ENCODE assay signal across 10 mouse cellular contexts in genomic region chr4:29118679-29119479, GRCm38 (mm10).
DNase-seq lines count a peak whose midpoint lies in the region; ATAC-seq lines count a peak whose summit lies in the region.
"Had no signal": no experiment of that assay in that cellular context is flagged by ENCODE, and none has a peak within 500 bp of the region (broad histone marks: within the 10 kb centered on the region; RNA-seq: fewer than 3 reads in every experiment).

No protein-coding gene starts in this region.

- H3K9ac ChIP-seq in heart, embryonic 13.5 days: no peak overlapping the region
- no peak overlapping the region for H3K9ac ChIP-seq in heart, embryonic 11.5 days (ENCODE audit: low read depth, low read length)
- no peak overlapping the region for H3K9ac ChIP-seq in lung, embryonic 15.5 days
- H3K9ac ChIP-seq in intestine, embryonic 15.5 days: no peak overlapping the region

- H3K4me2 ChIP-seq in heart, embryonic 13.5 days: 0 out of 2 replicates have a peak overlapping the region, but pooled peaks have one; percentile 16
- no peak overlapping the region for H3K4me2 ChIP-seq in heart, embryonic 11.5 days
- H3K4me2 ChIP-seq in lung, embryonic 15.5 days: 0 out of 2 replicates have a peak overlapping the region, but pooled peaks have one; percentile 8
- H3K4me2 ChIP-seq in intestine, embryonic 15.5 days (replicated peaks): no peak overlapping the region
- H3K4me2 ChIP-seq: liver, embryonic 11.5 days had no signal

- DNase-seq in lung, postnatal 4 days: no peak
- DNase-seq in adipocyte (ENCODE audit: low spot score): peak; percentile 12
- no peak for DNase-seq in T-cell, adult 2 months (ENCODE audit: low spot score)
- DNase-seq in spleen, postnatal 14 days (ENCODE audit: low spot score in 2 of 2): no peak

- H3K4me1 ChIP-seq in heart, embryonic 13.5 days: peaks cover 25% of the 10 kb centered on the region
- peaks cover 9% of the 10 kb centered on the region; the same call in 1 of the 2 replicates for H3K4me1 ChIP-seq in heart, embryonic 11.5 days (ENCODE audit: control insufficient read depth, insufficient read depth, low read length)
- peaks cover 13% of the 10 kb centered on the region for H3K4me1 ChIP-seq in lung, embryonic 15.5 days
- no peaks in the 10 kb centered on the region for H3K4me1 ChIP-seq in intestine, embryonic 15.5 days (replicated peaks)

- peak overlapping the region; percentile 76 for H3K27ac ChIP-seq in heart, embryonic 13.5 days (replicated peaks)
- H3K27ac ChIP-seq in heart, embryonic 11.5 days (ENCODE audit: low read depth, low read length): no peak overlapping the region
- peak overlapping the region; percentile 81 for H3K27ac ChIP-seq in lung, embryonic 15.5 days
- no peak overlapping the region for H3K27ac ChIP-seq in intestine, embryonic 15.5 days

- no peaks in the 10 kb centered on the region for H3K36me3 ChIP-seq in heart, embryonic 13.5 days
- H3K36me3 ChIP-seq in heart, embryonic 11.5 days (ENCODE audit: control insufficient read depth, insufficient read depth, low read length): no peaks in the 10 kb centered on the region
- H3K36me3 ChIP-seq in lung, embryonic 15.5 days: no peaks in the 10 kb centered on the region
- no peaks in the 10 kb centered on the region for H3K36me3 ChIP-seq in intestine, embryonic 15.5 days

- H3K27me3 ChIP-seq in heart, embryonic 13.5 days (replicated peaks): no peaks in the 10 kb centered on the region
- no peaks in the 10 kb centered on the region for H3K27me3 ChIP-seq in heart, embryonic 11.5 days (ENCODE audit: control insufficient read depth, insufficient read depth, low read length)
- H3K27me3 ChIP-seq in lung, embryonic 15.5 days: no peaks in the 10 kb centered on the region
- no peaks in the 10 kb centered on the region for H3K27me3 ChIP-seq in intestine, embryonic 15.5 days (replicated peaks)

- no peak for ATAC-seq in heart, embryonic 13.5 days (ENCODE audit: extremely low read depth, insufficient number of reproducible peaks, low FRiP score, low TSS enrichment)
- ATAC-seq in heart, embryonic 11.5 days (replicated peaks; ENCODE audit: insufficient number of reproducible peaks, low FRiP score, low TSS enrichment): no peak
- ATAC-seq in lung, embryonic 15.5 days (ENCODE audit: borderline replicate concordance, extremely low read depth, low FRiP score, low TSS enrichment): peak; percentile 92
- peak; percentile 82 for ATAC-seq in intestine, embryonic 15.5 days
- ATAC-seq: CD4-positive, CD25-positive, alpha-beta regulatory T cell, adult 4 months had no signal

- WGBS in heart, embryonic 13.5 days: 24% methylated on average over 7 of the region's 7 CpGs
- 20% methylated on average over 7 of the region's 7 CpGs for WGBS in heart, embryonic 11.5 days (ENCODE audit: insufficient replicate concordance)
- WGBS in lung, embryonic 15.5 days: 21% methylated on average over 7 of the region's 7 CpGs
- 18% methylated on average over 7 of the region's 7 CpGs for WGBS in intestine, embryonic 15.5 days

- H3K4me3 ChIP-seq in heart, embryonic 13.5 days: no peak overlapping the region
- no peak overlapping the region for H3K4me3 ChIP-seq in heart, embryonic 11.5 days (ENCODE audit: low read depth, low read length)
- H3K4me3 ChIP-seq in lung, embryonic 15.5 days: no peak overlapping the region
- H3K4me3 ChIP-seq in intestine, embryonic 15.5 days (replicated peaks): no peak overlapping the region

- no peaks in the 10 kb centered on the region for H3K9me3 ChIP-seq in heart, embryonic 13.5 days
- no peaks in the 10 kb centered on the region for H3K9me3 ChIP-seq in heart, embryonic 11.5 days (replicated peaks; ENCODE audit: control insufficient read depth, low read length)
- no peaks in the 10 kb centered on the region for H3K9me3 ChIP-seq in lung, embryonic 15.5 days
- H3K9me3 ChIP-seq in intestine, embryonic 15.5 days: no peaks in the 10 kb centered on the region

Comparison
In these comparisons a context has a peak if more than half of its experiments do, and no peak if none do; other contexts are left out.
1. H3K27ac ChIP-seq: peak in heart, embryonic 13.5 days (single experiment) and lung, embryonic 15.5 days (single experiment); none in heart, embryonic 11.5 days (single experiment) and intestine, embryonic 15.5 days (single experiment).
2. H3K4me2 ChIP-seq: peak in heart, embryonic 13.5 days (single experiment) and lung, embryonic 15.5 days (single experiment); none in heart, embryonic 11.5 days (single experiment) and intestine, embryonic 15.5 days (single experiment).
3. ATAC-seq: peak in lung, embryonic 15.5 days (single experiment) and intestine, embryonic 15.5 days (single experiment); none in heart, embryonic 13.5 days (single experiment) and heart, embryonic 11.5 days (single experiment).